Mouse (Mus musculus) lung, adult 2 months (tissue): Measurements from ENCODE around the gene Rab5if.

Source experiments
- CTCF ChIP-seq: fragments of 200-500 bp; IDR thresholded peaks from 2 replicates; pipeline ENCODE4 v1.5.1; 2011; ENCODE audit warnings: mild to moderate bottlenecking, low read length, control low read depth; ENCODE audit not compliant: insufficient read depth
- POLR2A ChIP-seq: fragments of 200-500 bp; IDR thresholded peaks from 2 replicates; pipeline ENCODE4 v1.6.1; 2011; ENCODE audit warnings: low read depth, mild to moderate bottlenecking, control low read depth, low read length, borderline replicate concordance; ENCODE audit errors: extremely low read depth

DNA sequence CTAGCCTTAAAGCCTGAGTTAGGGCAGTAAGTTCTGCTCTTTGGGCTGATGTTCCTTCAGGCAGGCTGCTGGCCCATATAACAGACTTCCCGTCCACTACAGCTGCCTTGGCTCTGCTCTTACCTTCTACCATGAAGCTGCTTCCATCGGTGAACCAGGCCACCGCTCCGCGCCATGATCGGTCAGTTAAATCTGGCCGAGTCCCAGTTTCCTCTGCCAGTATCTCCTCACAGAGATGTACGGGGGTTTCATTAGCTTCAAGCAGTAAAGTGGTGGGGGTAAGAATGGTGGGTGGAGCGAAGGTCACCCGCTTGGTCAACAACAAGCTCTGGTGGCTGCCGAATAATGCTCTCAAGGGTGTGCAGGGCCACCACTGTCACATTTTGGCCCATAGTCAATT, 28.6 kb upstream of the Rab5if start:
- no peak for TF ChIP-seq CTCF
- TF ChIP-seq POLR2A = no peak
